Mouse (Mus musculus): ENCODE measurements around the gene Samd1.

GRCm38 (mm10) chr8:84008362-84008761, 10.9 kb downstream of the Samd1 start:
- no peak for TF ChIP-seq TAL1 (IDR thresholded peaks at IDR 0.05; ENCODE audit: low read length)
- TF ChIP-seq GATA1 (IDR thresholded peaks at IDR 0.05; ENCODE audit: low read length): no peak
